In genomic region chr6:29348371-29348724, GRCm38 (mm10) we compare ENCODE assay signal across 8 mouse cellular contexts. TPM values are rescaled to one million over a fixed set of nuclear protein-coding genes. Genes with fewer than 3 reads are reported as not detected.
DNase-seq lines count a peak whose midpoint lies in the region; ATAC-seq and TF ChIP-seq lines count a peak whose summit lies in the region.

No protein-coding gene starts in this region.

- H3K27me3 ChIP-seq in lung, embryonic 16.5 days (ENCODE audit: control insufficient read depth, insufficient read depth, low read depth, low read length) = no peaks in the 10 kb centered on the region
- no peaks in the 10 kb centered on the region for H3K27me3 ChIP-seq in intestine, postnatal 0 days (replicated peaks; ENCODE audit: control insufficient read depth, insufficient read depth, low read length)
- H3K27me3 ChIP-seq in neural tube, embryonic 13.5 days = no peaks in the 10 kb centered on the region

- H3K4me1 ChIP-seq in lung, embryonic 16.5 days (replicated peaks; ENCODE audit: control insufficient read depth, insufficient read depth, low read length) = peaks cover 14% of the 10 kb centered on the region
- peaks cover 11% of the 10 kb centered on the region for H3K4me1 ChIP-seq in embryonic fibroblast, embryonic 13.5 days (ENCODE audit: control insufficient read depth, insufficient read depth, low read length)
- no peaks in the 10 kb centered on the region for H3K4me1 ChIP-seq in intestine, postnatal 0 days (replicated peaks; ENCODE audit: control insufficient read depth, insufficient read depth, low read length)
- peaks cover 16% of the 10 kb centered on the region for H3K4me1 ChIP-seq in neural tube, embryonic 13.5 days (replicated peaks)

- under 1% methylated on average over 15 of the region's 15 CpGs for WGBS in lung, embryonic 16.5 days
- WGBS in intestine, postnatal 0 days = 0% methylated on average over 15 of the region's 15 CpGs
- under 1% methylated on average over 15 of the region's 15 CpGs for WGBS in neural tube, embryonic 13.5 days

- H3K9ac ChIP-seq in lung, embryonic 16.5 days (ENCODE audit: low read length) = peak overlapping the region; percentile 97
- peak overlapping the region; percentile 88 for H3K9ac ChIP-seq in intestine, postnatal 0 days (ENCODE audit: low read depth, low read length)
- H3K9ac ChIP-seq in neural tube, embryonic 13.5 days = peak overlapping the region; percentile 81

- ATAC-seq in lung, embryonic 16.5 days (ENCODE audit: low read depth) = peak; percentile 6
- no peak for ATAC-seq in intestine, postnatal 0 days
- no peak; the same call in 1 of the 2 replicates for ATAC-seq in neural tube, embryonic 13.5 days (ENCODE audit: low read depth)

- no peaks in the 10 kb centered on the region for H3K36me3 ChIP-seq in lung, embryonic 16.5 days (ENCODE audit: control insufficient read depth, insufficient read depth, low read length)
- no peaks in the 10 kb centered on the region for H3K36me3 ChIP-seq in intestine, postnatal 0 days (ENCODE audit: control insufficient read depth, insufficient read depth)
- H3K36me3 ChIP-seq in neural tube, embryonic 13.5 days = no peaks in the 10 kb centered on the region

- no peak for TF ChIP-seq POLR2A in embryonic fibroblast, embryonic 13.5 days (IDR thresholded peaks at IDR 0.05; ENCODE audit: low read depth, low read length)

- DNase-seq in lung, postnatal 10 days = no peak
- no peak for DNase-seq in left cerebral cortex, postnatal 10 days (ENCODE audit: extremely low spot score in 1 of 2, low spot score in 2 of 2)
- no peak for DNase-seq in layer of hippocampus, adult 9-11 months
- no peak for DNase-seq in adrenal gland, adult 18-20 months (ENCODE audit: low spot score in 2 of 2)

- no peaks in the 10 kb centered on the region for H3K9me3 ChIP-seq in lung, embryonic 16.5 days (ENCODE audit: control insufficient read depth, low read length)
- no peaks in the 10 kb centered on the region for H3K9me3 ChIP-seq in intestine, postnatal 0 days (ENCODE audit: control insufficient read depth)
- no peaks in the 10 kb centered on the region for H3K9me3 ChIP-seq in neural tube, embryonic 13.5 days

- H3K4me2 ChIP-seq in lung, embryonic 16.5 days (ENCODE audit: low read depth, low read length) = peak overlapping the region; percentile 61
- H3K4me2 ChIP-seq in intestine, postnatal 0 days (replicated peaks; ENCODE audit: low read depth) = peak overlapping the region; percentile 67
- H3K4me2 ChIP-seq in neural tube, embryonic 13.5 days = peak overlapping the region; percentile 74

- no peak for TF ChIP-seq CTCF in embryonic fibroblast, embryonic 13.5 days (IDR thresholded peaks at IDR 0.05; ENCODE audit: borderline replicate concordance, insufficient read depth, low read length)
- no peak for TF ChIP-seq CTCF in intestine, postnatal 0 days (IDR thresholded peaks at IDR 0.05; ENCODE audit: low read depth)

- peak overlapping the region; percentile 99 for H3K4me3 ChIP-seq in lung, embryonic 16.5 days (ENCODE audit: low read length)
- H3K4me3 ChIP-seq in embryonic fibroblast, embryonic 13.5 days (ENCODE audit: insufficient read depth, low read length) = peak overlapping the region; percentile 97
- peak overlapping the region; percentile 80 for H3K4me3 ChIP-seq in intestine, postnatal 0 days (ENCODE audit: low read depth, low read length)
- peak overlapping the region; percentile 67 for H3K4me3 ChIP-seq in neural tube, embryonic 13.5 days

- intact Hi-C loops in left cerebral cortex, postnatal 10 days (cut with DNase I) = no loop called here

- peak overlapping the region; percentile 85 for H3K27ac ChIP-seq in lung, embryonic 16.5 days (ENCODE audit: low read length)
- peak overlapping the region; percentile 83 for H3K27ac ChIP-seq in embryonic fibroblast, embryonic 13.5 days (ENCODE audit: insufficient read depth, low read length)
- H3K27ac ChIP-seq in intestine, postnatal 0 days (ENCODE audit: low read depth, low read length) = peak overlapping the region; percentile 76; the same call in 1 of the 2 replicates
- H3K27ac ChIP-seq in neural tube, embryonic 13.5 days (replicated peaks) = peak overlapping the region; percentile 78

RNA-seq across cellular contexts. Expression of gene Calu, which starts 0.5 kb away (rescaled TPM):
- polyA plus RNA-seq in lung, embryonic 16.5 days (2015; fragmentation: Nextera tagmentation; extraction: Ambion mirVana) = 442 and 447 TPM in 2 replicates
- polyA plus RNA-seq in embryonic fibroblast, embryonic 13.5 days (2011; ENCODE audit: insufficient read length, low read depth, missing spikeins) = 1,348 and 1,377 TPM in 2 replicates
- 126 and 134 TPM in 2 replicates for polyA plus RNA-seq in intestine, postnatal 0 days (2015; fragmentation: Nextera tagmentation; extraction: Ambion mirVana)
- polyA plus RNA-seq in neural tube, embryonic 13.5 days (2015; fragmentation: Nextera tagmentation; extraction: Ambion mirVana) = 180 and 200 TPM in 2 replicates
- 100 to 1,000 TPM; 100 to 101 TPM for total RNA-seq in left cerebral cortex, postnatal 10 days (2021)
- total RNA-seq in adrenal gland, adult 18-20 months (2021) = 100 to 1,000 TPM; 134 to 139 TPM

RNA-seq across cellular contexts. Expression of gene Fam71f1, which starts 29.4 kb away (rescaled TPM):
- not detected in 2 replicates for polyA plus RNA-seq in lung, embryonic 16.5 days (2015; fragmentation: Nextera tagmentation; extraction: Ambion mirVana)
- not detected in 2 replicates for polyA plus RNA-seq in embryonic fibroblast, embryonic 13.5 days (2011; ENCODE audit: insufficient read length, low read depth, missing spikeins)
- polyA plus RNA-seq in intestine, postnatal 0 days (2015; fragmentation: Nextera tagmentation; extraction: Ambion mirVana) = not detected in 2 replicates
- not detected in 2 replicates for polyA plus RNA-seq in neural tube, embryonic 13.5 days (2015; fragmentation: Nextera tagmentation; extraction: Ambion mirVana)
- not detected for total RNA-seq in left cerebral cortex, postnatal 10 days (2021)
- not detected for total RNA-seq in adrenal gland, adult 18-20 months (2021)

RNA-seq across cellular contexts. Expression of gene Opn1sw, which starts 39.9 kb away (rescaled TPM):
- polyA plus RNA-seq in lung, embryonic 16.5 days (2015; fragmentation: Nextera tagmentation; extraction: Ambion mirVana) = 0.35 and 0.48 TPM in 2 replicates
- polyA plus RNA-seq in embryonic fibroblast, embryonic 13.5 days (2011; ENCODE audit: insufficient read length, low read depth, missing spikeins) = 0.40 and 0.78 TPM in 2 replicates
- polyA plus RNA-seq in intestine, postnatal 0 days (2015; fragmentation: Nextera tagmentation; extraction: Ambion mirVana) = 0.13 and 0.21 TPM in 2 replicates
- polyA plus RNA-seq in neural tube, embryonic 13.5 days (2015; fragmentation: Nextera tagmentation; extraction: Ambion mirVana) = 0.25 and 0.34 TPM in 2 replicates
- total RNA-seq in left cerebral cortex, postnatal 10 days (2021) = under 1 TPM; 0.39 to 0.99 TPM
- not detected for total RNA-seq in adrenal gland, adult 18-20 months (2021)

RNA-seq across cellular contexts. Expression of gene Ccdc136, which starts 47.8 kb away (rescaled TPM):
- 12.8 and 13.8 TPM in 2 replicates for polyA plus RNA-seq in lung, embryonic 16.5 days (2015; fragmentation: Nextera tagmentation; extraction: Ambion mirVana)
- 25.1 and 26.7 TPM in 2 replicates for polyA plus RNA-seq in embryonic fibroblast, embryonic 13.5 days (2011; ENCODE audit: insufficient read length, low read depth, missing spikeins)
- polyA plus RNA-seq in intestine, postnatal 0 days (2015; fragmentation: Nextera tagmentation; extraction: Ambion mirVana) = 3.3 and 4.0 TPM in 2 replicates
- 45.0 and 45.5 TPM in 2 replicates for polyA plus RNA-seq in neural tube, embryonic 13.5 days (2015; fragmentation: Nextera tagmentation; extraction: Ambion mirVana)
- total RNA-seq in left cerebral cortex, postnatal 10 days (2021) = 100 to 1,000 TPM in 1 of 2 experiments, 10 to 100 TPM in 1; 95.7 to 101 TPM
- total RNA-seq in adrenal gland, adult 18-20 months (2021) = 1 to 10 TPM; 4.7 to 5.5 TPM
